Mouse (Mus musculus) cerebellum, adult 2 months (tissue): Measurements from ENCODE around the gene Lrp1.

Source experiments
- CTCF ChIP-seq: fragments of 200-500 bp; IDR thresholded peaks from 2 replicates; pipeline ENCODE4 v1.5.1; 2011; ENCODE audit warnings: low read depth, mild to moderate bottlenecking, control low read depth, low read length, moderate library complexity, borderline replicate concordance; ENCODE audit not compliant: insufficient read depth
- POLR2A ChIP-seq: fragments of 200-500 bp; IDR thresholded peaks from 2 replicates; pipeline ENCODE4 v1.6.1; 2011; ENCODE audit warnings: low read length, control low read depth, borderline replicate concordance; ENCODE audit not compliant: insufficient read depth

- no peak for TF ChIP-seq CTCF
- TF ChIP-seq POLR2A: no peak
Observed at GRCm38 (mm10) chr10:127527481-127527880, 93.5 kb downstream of the Lrp1 start.
